Mouse (Mus musculus): ENCODE measurements around the gene Aym1.
"Not testable (repeated sequence)": the region's sequence is repeated elsewhere in the genome, so short reads cannot be mapped to it uniquely, and the experiment has no call there.

Gene Aym1

GRCm38 (mm10) chr5:113357186-113357585 lies at the start of gene Aym1:
Gene Aym1, plus strand, starts transcription at chr5:113357294.
- no peak for DNase-seq (ENCODE audit: low spot score)

- no peak for DNase-seq (ENCODE audit: low spot score)
Measured at GRCm38 (mm10) chr5:113309491-113310376, 47.4 kb upstream of the Aym1 start.

GRCm38 (mm10) chr5:113310377-113311003 lies 46.6 kb upstream of the Aym1 start, which contains the start of gene Sgsm1:
Gene Sgsm1, minus strand, starts transcription at chr5:113310786.
- DNase-seq (ENCODE audit: low spot score), result no peak

GRCm38 (mm10) chr5:113313998-113314397 lies 43.1 kb upstream of the Aym1 start:
- DNase-seq (ENCODE audit: low spot score), result peak; percentile 8

- no peak for DNase-seq (ENCODE audit: low spot score)
Measured at GRCm38 (mm10) chr5:113323784-113324638, 33.1 kb upstream of the Aym1 start.

- no peak for DNase-seq (ENCODE audit: low spot score)
Measured at GRCm38 (mm10) chr5:113329463-113329862, 27.6 kb upstream of the Aym1 start.

GRCm38 (mm10) chr5:113330202-113330601 lies 26.9 kb upstream of the Aym1 start:
- DNase-seq (ENCODE audit: low spot score), result no peak

GRCm38 (mm10) chr5:113332239-113332638 lies 24.9 kb upstream of the Aym1 start:
- DNase-seq (ENCODE audit: low spot score), result peak; percentile 11

- no peak for DNase-seq (ENCODE audit: low spot score)
Measured at GRCm38 (mm10) chr5:113332899-113333298, 24.2 kb upstream of the Aym1 start.

GRCm38 (mm10) chr5:113334621-113335530 lies 22.2 kb upstream of the Aym1 start:
- DNase-seq (ENCODE audit: low spot score), result no peak

GRCm38 (mm10) chr5:113335732-113336131 lies 21.4 kb upstream of the Aym1 start:
- no peak for DNase-seq (ENCODE audit: low spot score)

GRCm38 (mm10) chr5:113336281-113336680 lies 20.8 kb upstream of the Aym1 start:
- DNase-seq (ENCODE audit: low spot score), result no peak

GRCm38 (mm10) chr5:113344635-113345386 lies 12.3 kb upstream of the Aym1 start:
- no peak for DNase-seq (ENCODE audit: low spot score)

GRCm38 (mm10) chr5:113345781-113346180 lies 11.3 kb upstream of the Aym1 start:
- DNase-seq (ENCODE audit: low spot score), result no peak

- DNase-seq (ENCODE audit: low spot score), result not testable (repeated sequence)
Measured at GRCm38 (mm10) chr5:113346651-113347050, 10.4 kb upstream of the Aym1 start.

- no peak for DNase-seq (ENCODE audit: low spot score)
Measured at GRCm38 (mm10) chr5:113347593-113347992, 9.5 kb upstream of the Aym1 start.

- no peak for DNase-seq (ENCODE audit: low spot score)
Measured at GRCm38 (mm10) chr5:113348597-113348996, 8.5 kb upstream of the Aym1 start.

- no peak for DNase-seq (ENCODE audit: low spot score)
Measured at GRCm38 (mm10) chr5:113349226-113349625, 7.9 kb upstream of the Aym1 start.

- DNase-seq (ENCODE audit: low spot score), result no peak
Measured at GRCm38 (mm10) chr5:113349810-113350209, 7.3 kb upstream of the Aym1 start.

- no peak for DNase-seq (ENCODE audit: low spot score)
Measured at GRCm38 (mm10) chr5:113351768-113352167, 5.3 kb upstream of the Aym1 start.
